ENCODE assay signal across 8 mouse cellular contexts in genomic region chr1:125607087-125607803, GRCm38 (mm10). TPM values are rescaled to one million over a fixed set of nuclear protein-coding genes. Genes with fewer than 3 reads are reported as not detected.
DNase-seq lines count a peak whose midpoint lies in the region; ATAC-seq and TF ChIP-seq lines count a peak whose summit lies in the region.

No protein-coding gene starts in this region.

- H3K36me3 ChIP-seq in E14TG2a.4 (ENCODE audit: insufficient read depth, low read length): no peaks in the 10 kb centered on the region
- H3K36me3 ChIP-seq in forebrain, embryonic 11.5 days (ENCODE audit: control insufficient read depth, insufficient read depth, low read length): no peaks in the 10 kb centered on the region
- H3K36me3 ChIP-seq in heart, postnatal 0 days (replicated peaks; ENCODE audit: control insufficient read depth, insufficient read depth, low read length): no peaks in the 10 kb centered on the region
- H3K36me3 ChIP-seq in liver, embryonic 14.5 days (replicated peaks; ENCODE audit: control insufficient read depth, insufficient read depth, low read depth): no peaks in the 10 kb centered on the region
- no peaks in the 10 kb centered on the region for H3K36me3 ChIP-seq in neural tube, embryonic 13.5 days
- H3K36me3 ChIP-seq in stomach, postnatal 0 days (ENCODE audit: control insufficient read depth, insufficient read depth, low read length): no peaks in the 10 kb centered on the region

- H3K4me2 ChIP-seq in forebrain, embryonic 11.5 days (ENCODE audit: low read depth, low read length, severe bottlenecking): no peak overlapping the region
- H3K4me2 ChIP-seq in heart, postnatal 0 days (ENCODE audit: low read depth, low read length): no peak overlapping the region
- H3K4me2 ChIP-seq in liver, embryonic 14.5 days (ENCODE audit: low read depth): no peak overlapping the region
- 0 out of 2 replicates have a peak overlapping the region, but pooled peaks have one; percentile 11 for H3K4me2 ChIP-seq in neural tube, embryonic 13.5 days
- no peak overlapping the region for H3K4me2 ChIP-seq in stomach, postnatal 0 days (replicated peaks; ENCODE audit: low read depth)

- no peak overlapping the region for H3K4me3 ChIP-seq in E14TG2a.4 (replicated peaks; ENCODE audit: low read length)
- H3K4me3 ChIP-seq in forebrain, embryonic 11.5 days (ENCODE audit: low read depth, low read length): no peak overlapping the region
- H3K4me3 ChIP-seq in heart, postnatal 0 days (ENCODE audit: low read depth, low read length): no peak overlapping the region
- H3K4me3 ChIP-seq in liver, embryonic 14.5 days (ENCODE audit: insufficient read depth in 1 of 2, low read depth in 2 of 2, low read length in 2 of 2): no peak overlapping the region
- no peak overlapping the region for H3K4me3 ChIP-seq in neural tube, embryonic 13.5 days
- no peak overlapping the region for H3K4me3 ChIP-seq in stomach, postnatal 0 days (ENCODE audit: low read depth, low read length)

- no peaks in the 10 kb centered on the region for H3K9me3 ChIP-seq in E14TG2a.4 (ENCODE audit: low read length)
- H3K9me3 ChIP-seq in forebrain, embryonic 11.5 days (ENCODE audit: control insufficient read depth, low read length): no peaks in the 10 kb centered on the region
- no peaks in the 10 kb centered on the region for H3K9me3 ChIP-seq in heart, postnatal 0 days (replicated peaks; ENCODE audit: control insufficient read depth, low read length)
- H3K9me3 ChIP-seq in liver, embryonic 14.5 days (ENCODE audit: control insufficient read depth, low read length): no peaks in the 10 kb centered on the region
- H3K9me3 ChIP-seq in neural tube, embryonic 13.5 days: no peaks in the 10 kb centered on the region
- H3K9me3 ChIP-seq in stomach, postnatal 0 days (ENCODE audit: control insufficient read depth, low read length): no peaks in the 10 kb centered on the region

- peak; percentile 70 for TF ChIP-seq CTCF in E14TG2a.4 (conservative IDR thresholded peaks at IDR 0.05; ENCODE audit: low read length)
- TF ChIP-seq CTCF in heart, postnatal 0 days (IDR thresholded peaks at IDR 0.05; ENCODE audit: low read depth): peak; percentile 98
- TF ChIP-seq CTCF in liver, embryonic 14.5 days (IDR thresholded peaks at IDR 0.05; ENCODE audit: low read depth): peak; percentile 94
- peak; percentile 98 for TF ChIP-seq CTCF in stomach, postnatal 0 days (IDR thresholded peaks at IDR 0.05; ENCODE audit: low read depth)

- TF ChIP-seq EP300 in heart, postnatal 0 days (IDR thresholded peaks at IDR 0.05; ENCODE audit: low read depth): no peak
- no peak for TF ChIP-seq EP300 in liver, embryonic 14.5 days (IDR thresholded peaks at IDR 0.05; ENCODE audit: low read depth)
- TF ChIP-seq EP300 in stomach, postnatal 0 days (optimal IDR thresholded peaks at IDR 0.05): no peak

- 21% methylated on average over 10 of the region's 10 CpGs for WGBS in forebrain, embryonic 11.5 days
- 22% methylated on average over 10 of the region's 10 CpGs for WGBS in heart, postnatal 0 days
- 29% methylated on average over 10 of the region's 10 CpGs for WGBS in liver, embryonic 14.5 days (ENCODE audit: insufficient replicate concordance)
- WGBS in neural tube, embryonic 13.5 days: 16% methylated on average over 10 of the region's 10 CpGs
- 27% methylated on average over 10 of the region's 10 CpGs for WGBS in stomach, postnatal 0 days

- H3K4me1 ChIP-seq in E14TG2a.4 (replicated peaks; ENCODE audit: low read depth, low read length): no peaks in the 10 kb centered on the region
- no peaks in the 10 kb centered on the region for H3K4me1 ChIP-seq in forebrain, embryonic 11.5 days (replicated peaks; ENCODE audit: control insufficient read depth, insufficient read depth, low read length)
- H3K4me1 ChIP-seq in heart, postnatal 0 days (ENCODE audit: control insufficient read depth, insufficient read depth): no peaks in the 10 kb centered on the region
- H3K4me1 ChIP-seq in liver, embryonic 14.5 days (replicated peaks; ENCODE audit: control insufficient read depth in 2 of 2, insufficient read depth in 2 of 2, low read length in 1 of 2): no peaks in the 10 kb centered on the region
- H3K4me1 ChIP-seq in neural tube, embryonic 13.5 days (replicated peaks): no peaks in the 10 kb centered on the region
- H3K4me1 ChIP-seq in stomach, postnatal 0 days (replicated peaks; ENCODE audit: control insufficient read depth, insufficient read depth): no peaks in the 10 kb centered on the region

- ATAC-seq in forebrain, embryonic 11.5 days (replicated peaks; ENCODE audit: low FRiP score): peak; percentile 90
- peak; percentile 85 for ATAC-seq in heart, postnatal 0 days (ENCODE audit: insufficient read depth, low read depth)
- ATAC-seq in liver, embryonic 14.5 days (ENCODE audit: insufficient read depth): no peak
- ATAC-seq in neural tube, embryonic 13.5 days (ENCODE audit: low read depth): peak; percentile 93
- peak; percentile 87 for ATAC-seq in stomach, postnatal 0 days (ENCODE audit: low FRiP score, low TSS enrichment)

- H3K27ac ChIP-seq in forebrain, embryonic 11.5 days (ENCODE audit: low read depth, low read length): no peak overlapping the region
- H3K27ac ChIP-seq in heart, postnatal 0 days (ENCODE audit: low read depth): no peak overlapping the region
- H3K27ac ChIP-seq in liver, embryonic 14.5 days: no peak overlapping the region
- peak overlapping the region; percentile 54; the same call in 1 of the 2 replicates for H3K27ac ChIP-seq in neural tube, embryonic 13.5 days (replicated peaks)
- H3K27ac ChIP-seq in stomach, postnatal 0 days (replicated peaks): no peak overlapping the region

- peak; percentile 60 for DNase-seq in c-Kit-positive CD71-positive TER-119-negative erythroid progenitor cells, embryonic 14.5 days (ENCODE audit: low read depth)
- peak; percentile 93 for DNase-seq in forebrain, embryonic 11.5 days (ENCODE audit: low spot score)
- DNase-seq in heart, postnatal 0 days (ENCODE audit: low spot score): peak; percentile 69
- peak; percentile 78 to 95 for DNase-seq in kidney, postnatal 36 days
- peak; percentile 30 to 49 (median 45) for DNase-seq in liver, embryonic 14.5 days (ENCODE audit: low read depth in 3 of 3, low spot score in 3 of 3)
- peak; percentile 91 for DNase-seq in stomach, postnatal 0 days (ENCODE audit: low spot score)

- H3K27me3 ChIP-seq in E14TG2a.4 (ENCODE audit: insufficient read depth, low read length): no peaks in the 10 kb centered on the region
- no peaks in the 10 kb centered on the region for H3K27me3 ChIP-seq in forebrain, embryonic 11.5 days (ENCODE audit: control insufficient read depth, insufficient read depth, low read length)
- H3K27me3 ChIP-seq in heart, postnatal 0 days (ENCODE audit: control insufficient read depth, insufficient read depth, low read length): no peaks in the 10 kb centered on the region
- H3K27me3 ChIP-seq in liver, embryonic 14.5 days (ENCODE audit: control insufficient read depth, insufficient read depth, low read length): no peaks in the 10 kb centered on the region
- no peaks in the 10 kb centered on the region for H3K27me3 ChIP-seq in neural tube, embryonic 13.5 days
- H3K27me3 ChIP-seq in stomach, postnatal 0 days (ENCODE audit: control insufficient read depth, insufficient read depth, low read length): no peaks in the 10 kb centered on the region

- H3K9ac ChIP-seq in forebrain, embryonic 11.5 days (ENCODE audit: low read length): no peak overlapping the region; the same call in 1 of the 2 replicates
- no peak overlapping the region for H3K9ac ChIP-seq in heart, postnatal 0 days (replicated peaks; ENCODE audit: low read depth, low read length)
- H3K9ac ChIP-seq in liver, embryonic 14.5 days (replicated peaks): no peak overlapping the region
- peak overlapping the region; percentile 27; the same call in 1 of the 2 replicates for H3K9ac ChIP-seq in neural tube, embryonic 13.5 days
- H3K9ac ChIP-seq in stomach, postnatal 0 days (ENCODE audit: low read length): no peak overlapping the region

RNA-seq across cellular contexts. Expression of gene Slc35f5, which starts 46.9 kb away (rescaled TPM):
- 20.3 and 24.3 TPM in 2 replicates for polyA plus RNA-seq in forebrain, embryonic 11.5 days (2014; fragmentation: Nextera tagmentation; extraction: Ambion mirVana)
- 67.3 and 78.8 TPM in 2 replicates for total RNA-seq in heart, postnatal 0 days (2014; rRNA removed; ENCODE audit: low replicate concordance)
- 80.8 and 99.2 TPM in 2 replicates for polyA plus RNA-seq in heart, postnatal 0 days (2015; fragmentation: Nextera tagmentation; extraction: Ambion mirVana)
- 10.4 and 12.4 TPM in 2 replicates for polyA plus RNA-seq in liver, embryonic 14.5 days (2012; rRNA removed)
- 21.5 and 22.6 TPM in 2 replicates for polyA plus RNA-seq in liver, embryonic 14.5 days (2014; fragmentation: Nextera tagmentation; extraction: Ambion mirVana)
- polyA plus RNA-seq in neural tube, embryonic 13.5 days (2015; fragmentation: Nextera tagmentation; extraction: Ambion mirVana): 26.1 and 30.2 TPM in 2 replicates
- polyA plus RNA-seq in stomach, postnatal 0 days (2015; fragmentation: Nextera tagmentation; extraction: Ambion mirVana): 64.7 and 66.4 TPM in 2 replicates
